Mouse (Mus musculus) kidney, adult 2 months (tissue): ENCODE measurements around the gene Nccrp1.

ENCODE experiments used
- CTCF ChIP-seq: fragments of 200-500 bp; conservative IDR thresholded peaks from 2 replicates; pipeline ENCODE4 v1.5.1; 2011; ENCODE audit warnings: low read depth, mild to moderate bottlenecking, control low read depth, low read length, moderate library complexity, mixed read lengths; ENCODE audit not compliant: insufficient read depth, insufficient read length
- POLR2A ChIP-seq: fragments of 200-500 bp; IDR thresholded peaks from one replicate; pipeline ENCODE4 v1.6.1; 2011; ENCODE audit warnings: low read depth, low read length, control low read depth

GRCm38 (mm10) chr7:28578543-28579053 is 31.5 kb upstream of the Nccrp1 start:
- TF ChIP-seq POLR2A (no peak), CTCF (no peak)
